In the genomic region with DNA sequence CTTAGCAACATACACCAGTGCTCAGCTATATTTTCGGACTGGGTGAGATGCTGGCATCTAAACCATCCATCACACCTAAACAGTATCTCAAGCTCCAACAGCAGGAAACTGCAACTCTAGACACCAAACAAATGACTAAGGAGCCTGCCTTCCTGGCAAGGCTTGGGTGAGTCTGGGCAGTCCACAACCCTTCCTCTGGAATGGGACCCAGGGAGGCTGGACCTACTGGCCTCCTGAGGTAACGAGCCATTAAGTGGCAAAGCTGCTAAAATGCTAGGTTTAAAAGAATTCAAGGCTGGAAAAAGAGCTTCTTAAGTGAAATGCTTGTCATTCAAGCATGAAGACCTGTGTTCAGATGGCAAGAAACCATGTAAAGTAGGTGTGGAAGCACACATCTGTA, we compare ENCODE assay signal across 23 mouse cellular contexts.
DNase-seq lines count a peak whose midpoint lies in the region; ATAC-seq and TF ChIP-seq lines count a peak whose summit lies in the region.
"Had no signal": no experiment of that assay in that cellular context is flagged by ENCODE, and none has a peak within 500 bp of the region (broad histone marks: within the 10 kb centered on the region; RNA-seq: fewer than 3 reads in every experiment).

No protein-coding gene starts in this region.

- ATAC-seq in Patski, result peak; percentile 90
- ATAC-seq: forebrain, embryonic 14.5 days; forebrain, postnatal 0 days had no signal

- no peak for TF ChIP-seq EP300 in heart, adult 2 months (IDR thresholded peaks at IDR 0.05; ENCODE audit: insufficient read depth, low read depth, low read length)

- 80% methylated on average over 2 of the region's 2 CpGs for WGBS in heart, adult 2 months

- in situ Hi-C loops in Patski (cut with MboI; ENCODE audit: low pct_unique_long_range_greater_than_20kb), result no loop called here

- H3K27ac ChIP-seq in heart, adult 2 months, result no peak overlapping the region
- H3K27ac ChIP-seq: heart, embryonic 10.5 days; heart, embryonic 13.5 days; hindbrain, embryonic 12.5 days; hindbrain, embryonic 15.5 days had no signal

- no peak for TF ChIP-seq POLR2A in heart, adult 2 months (IDR thresholded peaks at IDR 0.05; ENCODE audit: insufficient read depth, low read depth, low read length)

- CTCF ChIA-PET in Patski (lab: Charles Lee), result interaction anchor here (0.6 to 3.3 kb wide), 4 partner anchors 8 to 53 kb away, joined by 3 to 14 read pairs (median 4); no protein-coding TSS in a partner anchor

- DNase-seq in kidney, adult 11 months, result peak; percentile 21
- no peak for DNase-seq in kidney, postnatal 10 days
- peak; percentile 52 for DNase-seq in kidney, adult 9 months
- no peak for DNase-seq in kidney, adult 18-20 months
- DNase-seq in Patski (ENCODE audit: low read depth, low spot score), result peak; percentile 75
- peak; percentile 36 to 45 for DNase-seq in kidney, postnatal 25 days
- no peak for DNase-seq in heart, postnatal 4 days
- no peak for DNase-seq in heart, adult 2 months
- DNase-seq: adrenal gland, postnatal 10 days; adrenal gland, postnatal 36 days; B cell, adult 2 months; cerebellum, adult 18-20 months; cerebellum, adult 9-10 months; cerebellum, postnatal 14 days; forebrain, postnatal 0 days; gastrocnemius, postnatal 25 days; heart, adult 18-20 months; heart, postnatal 14 days had no signal

- H3K4me1 ChIP-seq in heart, adult 2 months (ENCODE audit: control insufficient read depth, insufficient read depth, low read length), result peaks cover 12% of the 10 kb centered on the region
- H3K4me1 ChIP-seq: hindbrain, embryonic 12.5 days had no signal

- no peaks in the 10 kb centered on the region for H3K27me3 ChIP-seq in Patski
- no peaks in the 10 kb centered on the region for H3K27me3 ChIP-seq in heart, adult 2 months (ENCODE audit: control insufficient read depth, insufficient read depth, low read length)
- H3K27me3 ChIP-seq: heart, embryonic 13.5 days; hindbrain, embryonic 12.5 days; hindbrain, embryonic 15.5 days had no signal

- H3K4me3 ChIP-seq in heart, adult 2 months, result no peak overlapping the region
- H3K4me3 ChIP-seq: heart, embryonic 10.5 days; heart, embryonic 13.5 days; hindbrain, embryonic 12.5 days; hindbrain, embryonic 15.5 days had no signal

- POLR2A ChIA-PET in Patski (lab: Charles Lee), result interaction anchor here (0.7 to 0.8 kb wide), 2 partner anchors 27 to 51 kb away, joined by 3 read pairs; no protein-coding TSS in a partner anchor

- H3K36me3 ChIP-seq in heart, adult 2 months (ENCODE audit: control insufficient read depth, insufficient read depth, low read length), result peaks cover 11% of the 10 kb centered on the region
- H3K36me3 ChIP-seq: heart, embryonic 10.5 days; heart, embryonic 13.5 days; hindbrain, embryonic 12.5 days; hindbrain, embryonic 15.5 days had no signal

- H3K9ac ChIP-seq in heart, adult 2 months (ENCODE audit: low read depth, low read length), result no peak overlapping the region
- H3K9ac ChIP-seq: forebrain, postnatal 0 days; heart, embryonic 13.5 days; hindbrain, embryonic 12.5 days; hindbrain, embryonic 15.5 days had no signal

- intact Hi-C loops in heart, adult 2 months (cut with DNase I), result no loop called here

- no peak for TF ChIP-seq CTCF in Patski (IDR thresholded peaks at IDR 0.05)
- no peak for TF ChIP-seq CTCF in heart, adult 2 months (IDR thresholded peaks at IDR 0.05)

- peaks cover 10% of the 10 kb centered on the region for H3K79me2 ChIP-seq in heart, adult 2 months (replicated peaks; ENCODE audit: control insufficient read depth, insufficient read depth, low read length)

Comparison
In these comparisons a context has a peak if more than half of its experiments do, and no peak if none do; other contexts are left out.
1. DNase-seq: peak in kidney, adult 11 months (single experiment), kidney, adult 9 months (single experiment), Patski (single experiment) and kidney, postnatal 25 days (2 of 2); none in kidney, postnatal 10 days (single experiment), kidney, adult 18-20 months (single experiment), heart, postnatal 4 days (single experiment) and heart, adult 2 months (0 of 2).